Comparison of ENCODE assay signal across 25 mouse cellular contexts in the genomic region with DNA sequence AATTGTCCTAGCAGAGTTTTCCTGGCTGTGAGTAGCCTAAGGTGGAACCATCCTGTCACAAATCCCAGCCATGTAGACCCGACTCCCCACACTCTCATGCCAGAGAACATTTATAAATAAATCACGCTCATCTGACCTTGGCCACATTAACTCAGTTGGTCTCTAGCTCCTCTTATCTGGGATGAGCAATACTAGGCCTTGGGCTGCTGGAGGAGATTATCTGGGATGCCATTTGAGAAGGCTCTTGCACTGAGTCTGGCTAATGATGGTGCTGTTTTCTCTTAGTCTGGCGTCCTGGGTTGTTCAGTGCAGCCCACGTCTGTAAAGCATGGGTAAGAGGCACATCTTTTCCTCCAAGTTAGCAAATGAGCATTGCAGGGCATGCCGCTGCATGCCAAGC. TPM values are rescaled to one million over a fixed set of nuclear protein-coding genes. Genes with fewer than 3 reads are reported as not detected.
"Had no signal": no experiment of that assay in that cellular context is flagged by ENCODE, and none has a peak within 500 bp of the region (broad histone marks: within the 10 kb centered on the region; RNA-seq: fewer than 3 reads in every experiment).

No protein-coding gene starts in this region.

- H3K27me3 ChIP-seq: kidney, embryonic 15.5 days; lung, embryonic 15.5 days; megakaryocyte, embryonic 14.5 days; midbrain, embryonic 15.5 days; neural tube, embryonic 12.5 days; neural tube, embryonic 15.5 days had no signal

- H3K9ac ChIP-seq: kidney, embryonic 15.5 days; liver, embryonic 14.5 days; lung, embryonic 15.5 days; midbrain, embryonic 15.5 days; neural tube, embryonic 12.5 days; neural tube, embryonic 15.5 days had no signal

- H3K4me2 ChIP-seq: kidney, embryonic 15.5 days; lung, embryonic 15.5 days; midbrain, embryonic 15.5 days; neural tube, embryonic 12.5 days; neural tube, embryonic 15.5 days had no signal

- H3K36me3 ChIP-seq: midbrain, embryonic 15.5 days; neural tube, embryonic 12.5 days; neural tube, embryonic 15.5 days had no signal

- H3K27ac ChIP-seq: kidney, embryonic 15.5 days; left cerebral cortex, adult 2 months; liver, embryonic 14.5 days; lung, embryonic 15.5 days; midbrain, embryonic 10.5 days; midbrain, embryonic 15.5 days; neural tube, embryonic 12.5 days; neural tube, embryonic 15.5 days had no signal

- H3K4me3 ChIP-seq: kidney, embryonic 15.5 days; left cerebral cortex, adult 2 months; lung, embryonic 15.5 days; megakaryocyte, embryonic 14.5 days; midbrain, embryonic 10.5 days; midbrain, embryonic 15.5 days; neural tube, embryonic 12.5 days; neural tube, embryonic 15.5 days had no signal

- DNase-seq: kidney, adult 8-10 months; kidney, postnatal 10 days; kidney, postnatal 36 days; layer of hippocampus, postnatal 36 days; lung, adult 18-20 months; lung, postnatal 10 days; lung, postnatal 36 days; thymus, adult 18-20 months; thymus, postnatal 36 days had no signal

- ATAC-seq: midbrain, embryonic 15.5 days had no signal

- H3K4me1 ChIP-seq: kidney, embryonic 15.5 days; midbrain, embryonic 10.5 days; midbrain, embryonic 15.5 days; neural tube, embryonic 12.5 days; neural tube, embryonic 15.5 days had no signal

- H3K9me3 ChIP-seq: kidney, embryonic 15.5 days; lung, embryonic 15.5 days; megakaryocyte, embryonic 14.5 days; midbrain, embryonic 10.5 days; midbrain, embryonic 15.5 days; neural tube, embryonic 12.5 days; neural tube, embryonic 15.5 days had no signal

RNA-seq across cellular contexts. Expression of a gene that starts 14.6 kb away (rescaled TPM):
- total RNA-seq: liver, adult 2 months had no signal
- polyA plus RNA-seq: kidney, embryonic 15.5 days; limb, embryonic 11.5 days; liver, adult 2 months; liver, embryonic 14.5 days; midbrain, embryonic 10.5 days; neural tube, embryonic 12.5 days; neural tube, embryonic 15.5 days; small intestine, adult 2 months; spleen, adult 2 months; stomach, embryonic 16.5 days had no signal

RNA-seq across cellular contexts. Expression of a gene that starts 35.4 kb away (rescaled TPM):
- total RNA-seq: layer of hippocampus, postnatal 36 days; liver, adult 2 months had no signal
- polyA plus RNA-seq: limb, embryonic 11.5 days; liver, adult 2 months; liver, embryonic 14.5 days; lung, embryonic 15.5 days; midbrain, embryonic 10.5 days; midbrain, embryonic 15.5 days; neural tube, embryonic 12.5 days; neural tube, embryonic 15.5 days; spleen, adult 2 months; testis, adult 2 months; urinary bladder, adult 2 months had no signal
